Mouse (Mus musculus) thymus, adult 2 months (tissue): Measurements from ENCODE around the gene Stx19.

Experiments
- CTCF ChIP-seq: fragments of 200-500 bp; IDR thresholded peaks from 2 replicates; pipeline ENCODE4 v1.5.1; 2012; ENCODE audit warnings: mild to moderate bottlenecking, control low read depth, low read length, moderate library complexity, borderline replicate concordance; ENCODE audit not compliant: control insufficient read depth, poor library complexity, insufficient read depth; ENCODE audit errors: extremely low read depth
- POLR2A ChIP-seq: fragments of 200-500 bp; IDR thresholded peaks from 2 replicates; pipeline ENCODE4 v1.6.1; 2012; ENCODE audit warnings: mild to moderate bottlenecking, low read length, control low read depth, moderate library complexity; ENCODE audit not compliant: control insufficient read depth, poor library complexity, insufficient read depth; ENCODE audit errors: extremely low read depth

DNA sequence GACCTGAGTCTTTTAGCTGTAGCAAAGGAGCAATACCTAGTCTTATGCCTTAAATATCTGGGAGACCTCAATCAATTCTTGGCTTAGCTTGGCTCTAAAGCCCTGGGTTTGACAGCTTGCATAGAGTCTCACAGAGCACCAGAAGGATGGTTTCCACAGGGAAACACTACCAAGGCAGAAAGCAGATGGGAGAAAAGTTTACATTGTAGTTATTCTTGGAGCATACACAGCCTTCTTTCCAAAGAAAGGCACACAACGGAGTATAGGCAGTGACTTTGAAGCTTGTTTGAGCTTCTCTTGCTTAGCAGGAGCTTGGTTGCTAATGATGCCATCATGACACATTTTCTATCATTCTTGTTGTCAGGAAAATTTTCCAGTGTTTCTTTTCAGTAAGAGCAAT, 45.7 kb downstream of the Stx19 start:
- TF ChIP-seq CTCF (no peak), POLR2A (no peak)
